Mouse (Mus musculus) lung, adult 2 months (tissue): ENCODE measurements around the gene Agl.

Experiments used
- CTCF ChIP-seq: fragments of 200-500 bp; IDR thresholded peaks from 2 replicates; pipeline ENCODE4 v1.5.1; 2011; ENCODE audit warnings: mild to moderate bottlenecking, low read length, control low read depth; ENCODE audit not compliant: insufficient read depth
- POLR2A ChIP-seq: fragments of 200-500 bp; IDR thresholded peaks from 2 replicates; pipeline ENCODE4 v1.6.1; 2011; ENCODE audit warnings: low read depth, mild to moderate bottlenecking, control low read depth, low read length, borderline replicate concordance; ENCODE audit errors: extremely low read depth

- TF ChIP-seq POLR2A (no peak), CTCF (no peak)
Observed at GRCm38 (mm10) chr3:116701601-116702000, 106.4 kb downstream of the Agl start.
